Mouse (Mus musculus) cerebellum, adult 9-11 months (tissue): ENCODE results near the gene Klhl10.

Experiments used
- DNase-seq: peaks from one replicate; pipeline ENCODE4 v3.0.0; 2022

The Klhl10 gene

DNA sequence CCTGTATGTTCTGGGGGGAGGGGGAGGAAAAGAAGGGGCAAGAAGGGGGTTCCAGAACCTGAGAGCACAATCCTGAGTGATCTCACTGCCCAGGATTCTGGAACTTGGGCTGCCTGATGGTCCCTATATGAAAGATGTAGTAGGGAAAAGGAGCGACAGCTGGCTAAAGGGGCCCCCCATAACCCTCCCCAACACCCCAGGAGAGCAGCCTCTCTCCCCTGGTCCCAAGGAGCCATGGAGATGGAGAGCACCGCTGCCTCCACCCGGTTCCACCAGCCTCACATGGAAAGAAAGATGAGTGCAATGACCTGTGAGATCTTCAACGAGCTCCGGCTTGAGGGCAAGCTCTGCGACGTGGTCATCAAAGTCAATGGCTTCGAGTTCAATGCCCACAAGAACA lies at the start of gene Klhl10, which contains the start of gene Nt5c3b:
Gene Klhl10, plus strand, starts transcription at position 121 of the 400 bp plus-strand sequence.
Gene Nt5c3b, minus strand, starts transcription at position 12 of the 400 bp plus-strand sequence.
- no peak for DNase-seq

DNA sequence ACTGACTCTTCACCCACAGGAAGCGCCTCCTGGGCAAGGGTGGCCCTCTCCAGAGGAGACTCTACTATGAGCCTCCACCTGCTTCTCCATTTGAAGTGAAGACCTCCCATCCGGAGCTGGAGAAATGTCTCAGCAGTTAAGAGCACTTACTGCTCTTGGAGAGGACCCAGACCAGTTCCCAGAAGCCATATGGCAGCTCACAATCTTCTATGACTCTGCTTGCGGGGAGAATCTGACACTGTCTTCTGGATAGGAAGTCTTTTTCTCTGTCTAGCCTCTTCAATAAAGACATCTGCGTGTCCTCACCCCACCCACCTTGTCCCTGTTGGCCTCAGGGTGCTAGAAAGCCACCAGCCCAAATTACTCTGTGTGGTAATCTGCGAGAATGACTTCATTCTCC lies 48.8 kb upstream of the Klhl10 start:
- peak; percentile 58 for DNase-seq

DNA sequence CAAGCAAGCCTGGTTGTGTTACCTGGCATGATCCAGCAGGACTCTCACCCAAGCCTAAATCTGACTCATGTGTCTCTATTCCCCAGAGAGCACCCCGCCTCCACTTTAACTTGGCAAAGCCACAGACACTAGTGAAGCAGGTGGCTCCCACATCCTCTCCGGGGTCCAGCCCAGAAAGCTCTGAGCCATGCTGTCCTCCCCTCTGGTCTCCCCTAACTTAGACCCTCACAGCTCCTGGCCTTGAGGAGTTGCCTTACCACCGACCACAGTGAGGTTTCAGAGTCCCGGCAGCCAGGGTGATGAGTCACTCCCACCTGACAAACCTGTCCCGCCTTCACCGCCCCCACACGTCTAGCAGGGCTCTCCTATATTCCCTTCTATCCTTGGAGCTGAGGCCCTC lies 48.0 kb upstream of the Klhl10 start:
- peak; percentile 75 for DNase-seq

DNA sequence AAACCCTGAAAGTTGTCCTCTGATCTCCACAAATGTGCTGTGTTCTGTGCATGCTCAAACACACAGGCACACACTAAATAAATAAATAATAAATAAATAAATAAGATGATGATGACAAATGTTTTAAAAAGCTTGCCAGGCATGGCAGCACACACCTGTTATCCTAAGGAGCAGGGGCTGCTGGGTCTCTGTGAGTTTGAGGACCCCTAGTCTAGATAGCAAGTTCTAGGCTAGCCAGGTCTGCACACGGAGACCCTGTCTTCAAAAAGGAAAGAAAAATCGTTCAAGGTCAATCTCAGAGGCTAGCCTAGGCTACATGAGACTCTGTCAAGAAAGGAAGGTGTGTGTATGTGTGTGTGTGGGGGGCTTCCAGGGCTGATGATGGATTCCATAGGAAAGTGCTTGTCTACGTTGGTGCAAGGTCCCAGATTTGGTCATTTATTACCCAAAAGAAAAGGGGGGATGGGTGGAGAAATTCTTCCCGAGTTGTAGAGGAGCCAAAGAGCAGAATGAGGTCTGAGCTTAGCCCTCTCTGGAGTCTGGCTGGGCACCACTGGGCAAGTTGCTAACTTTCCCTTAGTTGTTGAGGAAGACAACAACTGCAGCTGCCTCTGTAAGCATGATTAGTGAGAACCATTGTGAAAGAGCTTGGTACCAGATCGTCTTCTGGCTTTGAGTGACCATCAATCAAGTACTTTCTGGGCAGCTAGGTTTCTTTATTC lies 47.2 kb upstream of the Klhl10 start:
- peak; percentile 63 for DNase-seq

DNA sequence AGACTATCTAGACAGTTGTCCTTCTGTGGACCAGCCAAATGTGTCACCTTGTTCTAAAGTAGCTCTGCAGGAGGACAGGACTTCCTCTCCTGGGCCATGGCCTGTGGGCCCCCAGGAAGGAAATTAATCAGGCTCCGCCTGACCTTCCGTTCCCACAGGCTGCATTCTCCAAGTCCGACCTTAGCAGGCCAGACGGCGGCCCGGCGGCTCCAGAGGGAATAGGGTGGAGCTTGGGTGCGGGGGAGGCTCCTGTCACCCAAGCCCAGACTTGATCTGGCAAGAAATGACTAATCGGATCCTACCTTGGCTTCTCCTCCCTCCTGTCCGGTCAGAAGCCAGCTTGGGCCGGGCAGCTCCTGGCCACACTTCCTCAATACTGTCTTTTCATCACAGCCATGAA lies 46.5 kb upstream of the Klhl10 start:
- DNase-seq: peak; percentile 92

- peak; percentile 89 for DNase-seq
Measured at GRCm38 (mm10) chr11:100395861-100396631, 45.7 kb upstream of the Klhl10 start.

- peak; percentile 88 for DNase-seq
Measured at GRCm38 (mm10) chr11:100396886-100397599, 44.7 kb upstream of the Klhl10 start.

DNA sequence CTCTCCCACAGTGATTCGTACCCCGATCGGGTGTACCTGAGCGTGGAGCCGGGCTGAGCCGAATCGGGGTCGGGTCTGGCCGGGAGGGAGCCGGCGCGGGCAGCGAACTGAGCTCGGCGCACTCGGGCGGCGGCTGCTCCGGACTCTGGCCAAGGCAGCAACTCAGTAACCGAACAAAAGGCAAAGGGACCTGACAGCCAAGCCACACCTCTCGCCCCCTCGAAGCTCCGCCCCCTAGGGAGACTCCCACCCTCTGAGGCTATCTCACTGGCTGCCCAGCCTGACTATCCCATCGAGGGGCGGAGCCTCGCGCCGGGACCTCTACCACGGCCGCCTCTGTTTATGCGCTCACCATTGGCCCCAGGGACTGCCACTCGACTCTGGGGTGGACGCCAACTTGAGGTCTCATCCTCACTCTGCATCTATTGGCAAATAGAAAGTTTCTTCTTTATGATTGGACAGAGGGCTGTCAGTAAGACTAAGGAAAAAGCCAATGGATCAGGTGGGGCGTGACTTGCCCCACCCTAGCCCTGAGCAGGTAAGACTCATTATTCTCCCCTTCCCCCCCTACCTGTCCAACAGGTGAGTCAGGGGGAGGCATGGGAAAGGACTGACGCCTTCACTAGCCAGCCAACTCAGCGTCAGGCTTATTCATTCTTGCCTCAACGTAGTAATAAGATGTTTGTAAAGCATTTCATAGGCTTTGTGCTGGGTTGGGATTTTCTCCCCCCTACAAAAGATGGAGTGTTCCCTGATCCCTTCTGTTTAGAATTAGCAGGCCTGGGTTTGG lies 43.9 kb upstream of the Klhl10 start, which contains the start of gene Jup:
Gene Jup, minus strand, starts transcription at position 164 of the 790 bp plus-strand sequence.
- peak; percentile 100 for DNase-seq

DNA sequence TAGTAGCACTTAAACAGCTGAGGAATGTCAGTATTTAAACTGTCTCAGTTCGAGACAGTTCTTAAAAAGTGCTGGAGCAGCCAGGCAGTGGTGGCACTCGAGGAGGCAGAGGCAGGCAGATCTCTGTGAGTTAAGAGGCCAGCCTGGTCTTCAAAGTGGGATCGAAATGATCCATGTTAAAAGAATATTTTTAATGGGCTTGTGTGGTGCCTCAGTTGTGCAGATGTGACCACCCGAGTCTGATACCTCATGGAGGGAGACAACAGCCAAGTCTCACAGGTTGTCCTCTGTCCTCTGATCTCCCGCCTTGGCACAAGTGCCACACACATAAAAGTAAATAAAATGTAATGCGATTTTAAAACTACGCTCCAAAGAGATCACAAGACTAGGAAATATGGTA lies 43.2 kb upstream of the Klhl10 start:
- peak; percentile 55 for DNase-seq

GRCm38 (mm10) chr11:100399320-100399719 lies 42.4 kb upstream of the Klhl10 start:
- no peak for DNase-seq

- DNase-seq: peak; percentile 62
Measured at GRCm38 (mm10) chr11:100399727-100400538, 41.8 kb upstream of the Klhl10 start.

DNA sequence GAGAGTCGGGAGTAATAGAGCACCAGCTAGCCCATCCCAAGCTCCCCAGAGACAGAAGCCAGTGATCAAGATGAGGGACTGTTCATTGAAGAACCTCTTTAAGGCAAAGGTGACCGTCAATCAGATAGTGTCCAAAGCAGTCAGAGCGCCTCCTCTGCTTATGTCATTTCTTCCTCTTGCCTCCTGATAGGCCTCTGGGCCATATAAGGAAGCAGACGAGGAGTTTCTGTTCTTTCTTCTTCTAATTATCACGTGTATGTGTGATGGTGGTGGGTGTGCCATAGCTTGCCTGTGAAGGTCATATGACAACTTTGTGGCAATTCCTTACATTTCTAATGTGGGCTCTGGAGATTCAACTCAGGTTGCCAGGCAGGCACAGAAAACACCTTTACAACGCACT lies 40.9 kb upstream of the Klhl10 start:
- DNase-seq: no peak

GRCm38 (mm10) chr11:100402240-100402639 lies 39.5 kb upstream of the Klhl10 start:
- peak; percentile 55 for DNase-seq

GRCm38 (mm10) chr11:100402682-100403081 lies 39.0 kb upstream of the Klhl10 start:
- no peak for DNase-seq

GRCm38 (mm10) chr11:100403445-100404134 lies 38.1 kb upstream of the Klhl10 start:
- no peak for DNase-seq

DNA sequence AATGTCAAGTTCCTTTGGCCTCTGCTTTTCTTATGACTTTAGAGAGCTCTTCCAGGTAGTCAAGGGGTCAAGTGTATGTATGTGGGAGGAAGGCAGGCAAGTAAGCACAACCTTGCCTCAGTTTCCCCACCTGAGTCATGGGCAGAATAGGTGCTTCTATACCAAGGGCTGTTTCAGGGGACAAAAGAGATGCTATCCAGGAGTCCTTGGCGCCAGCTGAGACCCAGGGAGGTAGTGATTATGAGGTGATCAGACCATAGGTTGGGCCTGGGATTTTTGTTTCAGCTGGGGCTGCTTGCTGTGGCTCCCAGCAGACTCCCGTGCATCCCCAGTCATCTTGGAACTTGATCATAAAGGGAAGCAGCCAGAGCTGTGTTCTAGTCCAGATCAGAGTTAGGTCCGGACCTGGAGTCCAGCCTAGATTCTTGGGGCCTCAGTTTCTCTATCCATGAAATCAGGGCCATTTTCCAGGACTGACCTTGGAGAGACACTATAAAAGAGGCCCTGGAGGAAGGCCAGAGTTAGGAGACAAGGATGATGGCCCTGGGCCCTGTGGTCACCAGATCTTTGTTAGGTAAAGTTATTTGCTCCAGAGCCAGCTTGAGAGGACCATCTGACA lies 37.2 kb upstream of the Klhl10 start:
- peak; percentile 56 for DNase-seq

DNA sequence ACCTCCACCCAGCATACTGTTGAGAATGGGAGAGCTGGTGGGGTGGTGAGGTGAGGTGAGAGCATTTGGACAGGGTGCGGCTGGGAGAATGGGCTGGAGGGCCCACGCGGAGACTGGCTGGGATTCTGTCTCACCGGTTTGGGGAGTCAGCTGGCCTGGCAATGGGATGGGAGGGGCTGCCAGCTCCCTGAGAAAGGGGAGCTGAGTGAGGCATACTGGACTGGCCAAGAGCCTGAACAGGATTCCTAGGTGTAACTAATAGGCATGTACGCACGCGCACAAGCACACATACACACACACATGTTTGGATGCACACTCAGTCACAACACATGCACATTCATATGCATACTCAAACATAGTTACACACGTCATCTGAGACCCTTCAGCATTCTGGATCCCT lies 35.4 kb upstream of the Klhl10 start:
- DNase-seq: peak; percentile 79

DNA sequence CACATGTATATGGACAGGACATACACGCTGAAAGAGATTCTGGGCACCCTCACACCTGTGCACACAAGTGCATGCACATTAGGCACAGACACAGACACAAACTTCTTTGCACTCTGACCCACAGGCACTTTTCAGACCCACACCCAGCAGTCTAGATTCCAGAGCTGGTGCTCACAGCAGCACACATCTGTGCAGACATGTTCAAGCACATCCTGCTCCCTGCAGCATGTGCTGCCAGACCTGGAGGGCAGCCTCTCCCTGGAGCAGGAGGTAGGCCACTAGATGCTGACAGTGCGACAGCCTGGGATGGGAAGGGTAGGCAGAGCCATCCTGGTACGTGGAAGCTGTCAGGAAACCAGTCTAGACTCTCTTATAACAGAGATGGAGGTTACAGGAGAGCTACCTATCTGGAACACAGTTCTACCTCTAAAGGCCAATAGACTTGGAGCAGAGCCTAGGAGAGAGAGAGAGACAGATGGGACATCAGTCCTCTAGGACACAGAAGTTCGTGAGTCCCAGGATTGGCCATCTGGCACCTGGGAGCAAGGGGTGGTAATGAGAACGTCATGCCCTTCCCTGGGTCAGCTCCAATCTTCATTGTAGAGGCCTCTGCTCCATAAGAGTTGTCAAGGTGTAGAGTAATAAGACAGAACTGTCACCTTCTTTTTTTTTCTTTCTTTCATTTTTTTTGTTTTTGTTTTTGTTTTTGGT lies 34.6 kb upstream of the Klhl10 start:
- peak; percentile 96 for DNase-seq

- DNase-seq: peak; percentile 87
Measured at GRCm38 (mm10) chr11:100408076-100408834, 33.5 kb upstream of the Klhl10 start.
